Mouse (Mus musculus): Measurements from ENCODE around the gene Calm2.

GRCm38 (mm10) chr17:87492286-87492685 is 45.6 kb upstream of the Calm2 start:
- TF ChIP-seq EP300 (IDR thresholded peaks at IDR 0.05; ENCODE audit: low read depth in 1 of 2, low read length in 2 of 2): no peak
- TF ChIP-seq GATA1 (IDR thresholded peaks at IDR 0.05; ENCODE audit: low read depth, low read length): no peak
- TF ChIP-seq RCOR1 (IDR thresholded peaks at IDR 0.05; ENCODE audit: low read depth, low read length): no peak
- TF ChIP-seq CTCF (IDR thresholded peaks at IDR 0.05 in 2 of 3, conservative IDR thresholded peaks at IDR 0.05 in 1 of 3; ENCODE audit: control insufficient read depth in 1 of 3, insufficient read depth in 1 of 3, low read depth in 2 of 3, low read length in 3 of 3, poor library complexity in 1 of 3, severe bottlenecking in 1 of 3): no peak
- no peak for TF ChIP-seq ZMIZ1 (IDR thresholded peaks at IDR 0.05; ENCODE audit: low read depth, low read length)
- no peak for TF ChIP-seq MAZ (IDR thresholded peaks at IDR 0.05; ENCODE audit: low read depth, low read length)
- TF ChIP-seq POLR2A (IDR thresholded peaks at IDR 0.05; ENCODE audit: control insufficient read depth in 1 of 2, insufficient read depth in 1 of 2, low read depth in 1 of 2, low read length in 2 of 2, poor library complexity in 1 of 2): no peak
- no peak for TF ChIP-seq ELF1 (IDR thresholded peaks at IDR 0.05; ENCODE audit: low read depth, low read length)
- TF ChIP-seq USF1 (IDR thresholded peaks at IDR 0.05; ENCODE audit: low read depth, low read length): no peak

All from MEL (cell line).